Mouse (Mus musculus) C2C12 (cell line): ENCODE measurements around the gene Myh10.
"Not testable (repeated sequence)": the region's sequence is repeated elsewhere in the genome, so short reads cannot be mapped to it uniquely, and the experiment has no call there.

ENCODE experiments used
- CTCF ChIP-seq: IDR thresholded peaks from one replicate; pipeline ENCODE4 v1.5.1; 2011; ENCODE audit not compliant: control insufficient read depth, insufficient read depth, insufficient read length
- FOSL1 ChIP-seq: IDR thresholded peaks from one replicate; pipeline ENCODE4 v1.8.0; 2011; ENCODE audit warnings: mild to moderate bottlenecking, low read length; ENCODE audit not compliant: poor library complexity, insufficient read depth, severe bottlenecking
- MAX ChIP-seq: IDR thresholded peaks from one replicate; pipeline ENCODE4 v1.6.1; 2011; ENCODE audit warnings: mild to moderate bottlenecking, control low read depth
- MYOD1 ChIP-seq: IDR thresholded peaks from one replicate; pipeline ENCODE4 v1.6.1; 2011; ENCODE audit warnings: low read depth; ENCODE audit not compliant: control insufficient read depth, insufficient read length
- USF1 ChIP-seq: IDR thresholded peaks from one replicate; pipeline ENCODE4 v1.6.1; 2011; ENCODE audit warnings: low read depth, mild to moderate bottlenecking, control low read depth, moderate library complexity

GRCm38 (mm10) chr11:68831580-68831979, 140.2 kb downstream of the Myh10 start:
- not testable (repeated sequence) for TF ChIP-seq CTCF, MYOD1, USF1, FOSL1, MAX
